Mouse (Mus musculus): ENCODE data around the gene Phf21a.
A peak's percentile ranks its signal among the peaks of the same experiment; 100 is the strongest.
"Not testable (repeated sequence)": the region's sequence is repeated elsewhere in the genome, so short reads cannot be mapped to it uniquely, and the experiment has no call there.

The Phf21a gene

GRCm38 (mm10) chr2:92386821-92387570 is 294.1 kb downstream of the Phf21a start:
- no peak for DNase-seq

- DNase-seq, result no peak
These were observed 294.7 kb downstream of the Phf21a start for GRCm38 (mm10) chr2:92387646-92388045.

- DNase-seq, result no peak
These were observed 295.2 kb downstream of the Phf21a start for GRCm38 (mm10) chr2:92388081-92388517.

- peak; percentile 93 for DNase-seq
These were observed 296.1 kb downstream of the Phf21a start for GRCm38 (mm10) chr2:92388891-92389641.

GRCm38 (mm10) chr2:92389645-92390044 is 296.7 kb downstream of the Phf21a start:
- no peak for DNase-seq

GRCm38 (mm10) chr2:92390206-92390930 is 297.5 kb downstream of the Phf21a start:
- DNase-seq, result no peak

- DNase-seq, result no peak
These were observed 298.2 kb downstream of the Phf21a start for GRCm38 (mm10) chr2:92391116-92391515.

- no peak for DNase-seq
These were observed 298.9 kb downstream of the Phf21a start for GRCm38 (mm10) chr2:92391703-92392317.

- peak; percentile 68 for DNase-seq
These were observed 299.7 kb downstream of the Phf21a start for GRCm38 (mm10) chr2:92392318-92393264.

- no peak for DNase-seq
These were observed 302.6 kb downstream of the Phf21a start for GRCm38 (mm10) chr2:92395535-92395934.

GRCm38 (mm10) chr2:92397436-92397835 is 304.5 kb downstream of the Phf21a start:
- DNase-seq, result no peak

GRCm38 (mm10) chr2:92399877-92400276 is 307.0 kb downstream of the Phf21a start:
- not testable (repeated sequence) for DNase-seq

- no peak for DNase-seq
These were observed 307.8 kb downstream of the Phf21a start for GRCm38 (mm10) chr2:92400682-92401081.

GRCm38 (mm10) chr2:92401091-92401561 is 308.2 kb downstream of the Phf21a start, which contains the start of gene Mapk8ip1:
TSS of gene Mapk8ip1 (minus strand) at chr2:92401263.
- DNase-seq, result peak; percentile 65

- DNase-seq, result no peak
These were observed 309.8 kb downstream of the Phf21a start for GRCm38 (mm10) chr2:92402591-92403326.

- no peak for DNase-seq
These were observed 310.9 kb downstream of the Phf21a start for GRCm38 (mm10) chr2:92403776-92404319.

GRCm38 (mm10) chr2:92404737-92405136 is 311.8 kb downstream of the Phf21a start:
- no peak for DNase-seq

- DNase-seq, result no peak
These were observed 312.8 kb downstream of the Phf21a start for GRCm38 (mm10) chr2:92405687-92406086.

- DNase-seq, result no peak
These were observed 315.6 kb downstream of the Phf21a start for GRCm38 (mm10) chr2:92408309-92409045.

GRCm38 (mm10) chr2:92411705-92412104 is 318.8 kb downstream of the Phf21a start:
- peak; percentile 40 for DNase-seq

All from kidney, postnatal 10 days (tissue).